Mouse (Mus musculus) liver, embryonic 12.5 days (tissue): Measurements from ENCODE around the gene Calr. TPM values are rescaled to one million over a fixed set of nuclear protein-coding genes. Genes with fewer than 3 reads are reported as not detected.

Source experiments
- ATAC-seq: fragments of 200-750 bp; cut with Nextera tagmentation; 2 replicates; pipeline ENCODE4 v1.8.0; 2017; ENCODE audit warnings: moderate number of reproducible peaks, mild to moderate bottlenecking, moderate library complexity
- H3K27ac ChIP-seq: fragments of 300-500 bp; sonication (generic); 2 replicates; pipeline ENCODE4 v1.5.1; 2016; ENCODE audit warnings: mild to moderate bottlenecking
- H3K27me3 ChIP-seq: fragments of 300-500 bp; sonication (generic); replicated peaks from 2 replicates; pipeline ENCODE4 v1.6.1; 2016; ENCODE audit warnings: mild to moderate bottlenecking, moderate library complexity
- H3K36me3 ChIP-seq: fragments of 300-500 bp; sonication (generic); 2 replicates; pipeline ENCODE4 v1.6.1; 2016; ENCODE audit warnings: mild to moderate bottlenecking, moderate library complexity
- H3K4me1 ChIP-seq: fragments of 300-500 bp; sonication (generic); 2 replicates; pipeline ENCODE4 v1.6.1; 2016
- H3K4me2 ChIP-seq: fragments of 300-500 bp; sonication (generic); 2 replicates; pipeline ENCODE4 v1.6.1; 2016; ENCODE audit warnings: mild to moderate bottlenecking, moderate library complexity
- H3K4me3 ChIP-seq: fragments of 300-500 bp; sonication (generic); 2 replicates; pipeline ENCODE4 v1.5.1; 2016; ENCODE audit warnings: mild to moderate bottlenecking, moderate library complexity
- H3K9ac ChIP-seq: fragments of 300-500 bp; sonication (generic); 2 replicates; pipeline ENCODE4 v1.6.1; 2016; ENCODE audit warnings: mild to moderate bottlenecking, moderate library complexity
- H3K9me3 ChIP-seq: fragments of 300-500 bp; sonication (generic); replicated peaks from 2 replicates; pipeline ENCODE4 v1.6.1; 2016; ENCODE audit warnings: mild to moderate bottlenecking, moderate library complexity
- WGBS: fragments of 180-500 bp; shearing (Covaris S2); methylation state at CpG from one replicate; pipeline ENCODE4 v1.1.7; 2016; ENCODE audit not compliant: insufficient replicate concordance; 5-methylcytosine and 5-hydroxymethylcytosine counted together
- microRNA-seq: library from miRNA; unstranded; fragments of <30 nt; microRNA quantifications from one replicate; pipeline ENCODE4, GENCODE M21; 2017
- polyA plus RNA-seq: library from polyadenylated mRNA; unstranded; fragments of >200 nt; fragmentation: Nextera tagmentation; extraction: Ambion mirVana; gene quantifications from 2 replicates; pipeline ENCODE4 v1.2.1, GENCODE M21; 2016

The Calr gene
- polyA plus RNA-seq, 1 experiment from 2014 or later, result 610 TPM

DNA sequence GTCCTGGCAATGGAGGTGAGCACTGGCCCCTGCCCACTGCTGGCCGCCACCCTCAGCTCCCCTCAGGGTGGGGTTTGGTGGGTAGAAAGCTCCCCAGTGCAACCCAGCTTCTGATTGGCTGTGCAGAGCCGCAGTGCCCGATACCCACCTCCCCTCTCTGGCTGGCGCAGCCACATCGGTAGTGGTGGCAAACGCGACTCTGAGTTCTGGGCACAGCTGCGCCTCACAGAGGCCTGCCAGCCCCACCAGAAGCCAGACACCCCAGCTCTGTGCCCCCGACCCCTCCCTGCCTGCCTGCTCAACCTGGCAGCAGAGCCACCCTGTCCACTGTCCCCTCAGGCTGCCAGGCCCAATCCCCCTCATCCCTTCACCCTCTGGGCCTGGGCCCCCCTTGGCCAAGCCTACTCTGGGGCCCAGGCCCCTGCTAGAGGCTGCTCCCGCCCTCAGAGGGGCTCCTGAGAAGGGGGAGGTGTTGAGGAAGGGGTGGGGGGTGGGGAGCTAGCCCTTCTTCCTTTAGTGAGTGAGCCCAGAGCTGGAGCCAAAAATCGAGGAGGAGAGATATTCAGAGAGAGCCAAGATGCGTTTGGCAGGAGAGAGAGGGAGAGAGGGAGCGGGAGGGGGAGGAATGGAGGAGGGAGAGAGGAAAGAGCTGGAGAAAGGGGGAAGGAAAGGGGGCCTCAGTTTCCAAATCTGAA lies 52.8 kb downstream of the Calr start:
- Histone ChIP-seq H3K4me2 (no peak overlapping the region), H3K4me1 (peaks cover 18% of the 10 kb centered on the region), H3K27ac (no peak overlapping the region), H3K9me3 (no peaks in the 10 kb centered on the region), H3K9ac (no peak overlapping the region), H3K27me3 (peaks cover 98% of the 10 kb centered on the region), H3K36me3 (no peaks in the 10 kb centered on the region), H3K4me3 (no peak overlapping the region)
- ATAC-seq, result no peak
- WGBS, result 50% methylated on average over 13 of the region's 13 CpGs

DNA sequence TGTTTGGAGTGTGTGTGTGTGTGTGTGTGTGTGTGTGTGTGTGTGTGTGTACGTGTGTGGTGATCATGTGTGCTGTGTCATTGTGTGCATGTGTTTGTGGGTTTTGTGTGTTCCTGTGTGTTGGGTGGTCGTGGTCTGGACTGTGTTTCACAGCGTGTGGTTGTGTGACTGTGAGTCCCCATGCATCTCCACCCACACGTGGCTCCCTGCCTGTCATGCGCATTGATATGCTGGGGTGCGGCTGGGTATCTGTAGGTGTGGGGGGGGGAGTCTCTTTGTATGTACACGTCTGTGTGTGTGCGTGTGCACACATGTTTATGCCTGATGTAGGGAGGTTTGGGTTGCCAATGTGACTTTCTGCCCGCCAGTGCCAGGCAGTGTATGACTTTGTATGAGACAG lies 53.6 kb downstream of the Calr start:
- Histone ChIP-seq H3K4me3 (no peak overlapping the region), H3K27ac (no peak overlapping the region), H3K27me3 (peaks cover 98% of the 10 kb centered on the region), H3K4me2 (no peak overlapping the region), H3K9me3 (no peaks in the 10 kb centered on the region), H3K9ac (no peak overlapping the region), H3K4me1 (0 out of 2 replicates have a peak, but pooled peaks cover 12% of the 10 kb centered on the region), H3K36me3 (no peaks in the 10 kb centered on the region)
- WGBS, result 73% methylated on average over 9 of the region's 9 CpGs
- no peak for ATAC-seq

DNA sequence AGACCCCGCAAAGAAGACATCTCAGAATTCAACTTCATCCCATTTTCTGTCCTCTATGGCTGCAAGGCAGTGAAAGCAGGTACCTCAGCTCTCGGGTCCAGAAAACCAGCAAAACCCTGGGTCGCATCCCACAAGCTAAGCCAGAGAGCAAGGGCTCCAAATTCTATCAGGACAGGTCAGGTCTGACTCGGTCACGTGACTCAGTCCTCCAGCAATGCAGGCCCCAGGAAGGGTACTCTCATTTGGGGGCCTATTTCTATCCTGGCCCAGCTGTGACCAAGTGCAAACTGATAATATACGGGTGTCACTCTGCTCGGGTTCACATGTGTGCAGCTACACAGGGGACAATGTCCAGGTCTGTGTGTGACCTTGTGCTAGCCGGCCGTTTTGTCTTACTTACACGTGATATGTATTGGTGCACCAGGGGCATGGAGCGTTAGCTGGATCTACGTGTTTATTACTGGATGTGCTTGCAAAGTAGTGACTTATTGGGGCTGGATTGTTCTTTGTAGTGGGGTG lies 54.2 kb downstream of the Calr start:
- H3K27ac ChIP-seq, result no peak overlapping the region
- H3K27me3 ChIP-seq, result peaks cover 98% of the 10 kb centered on the region
- H3K9ac ChIP-seq, result no peak overlapping the region
- H3K4me2 ChIP-seq, result no peak overlapping the region
- 66% methylated on average over 12 of the region's 12 CpGs for WGBS
- H3K36me3 ChIP-seq, result no peaks in the 10 kb centered on the region
- H3K9me3 ChIP-seq, result no peaks in the 10 kb centered on the region
- 0 out of 2 replicates have a peak, but pooled peaks cover 12% of the 10 kb centered on the region for H3K4me1 ChIP-seq
- no peak for ATAC-seq
- no peak overlapping the region for H3K4me3 ChIP-seq

Small RNA genes within 50 kb of the gene (microRNA-seq; reads per million reads assigned to microRNA genes)
- gene Mir7069, result 4.6 reads per million, percentile 7 among the genes with 10 or more reads in this experiment

Other genes with a start within 250 kb of the Calr start
- gene Ier2, start 184.1 kb downstream of the Calr start, polyA plus RNA-seq, result 36.4 and 37.4 TPM in 2 replicates
- 57.3 and 62.0 TPM in 2 replicates for gene Trmt1, start 160.6 kb downstream of the Calr start, polyA plus RNA-seq
- gene Nacc1, start 159.1 kb downstream of the Calr start, polyA plus RNA-seq, result 12.5 and 12.9 TPM in 2 replicates
- gene Lyl1, start 145.5 kb downstream of the Calr start, polyA plus RNA-seq, result 82.3 and 83.1 TPM in 2 replicates
- gene G430095P16Rik, start 123.9 kb downstream of the Calr start, polyA plus RNA-seq, result 11.0 and 12.0 TPM in 2 replicates
- 2.8 and 2.9 TPM in 2 replicates for gene Nfix, start 46.6 kb downstream of the Calr start, polyA plus RNA-seq
- gene Dand5, start 24.1 kb downstream of the Calr start, polyA plus RNA-seq, result 3.4 and 4.3 TPM in 2 replicates
- 69.9 and 71.0 TPM in 2 replicates for gene Gadd45gip1, start 15.4 kb downstream of the Calr start, polyA plus RNA-seq
- gene Rad23a, start 6.3 kb downstream of the Calr start, polyA plus RNA-seq, result 274 and 281 TPM in 2 replicates
- gene Farsa, start 10.1 kb upstream of the Calr start, polyA plus RNA-seq, result 96.3 and 98.6 TPM in 2 replicates
- 110 TPM in 2 replicates for gene Syce2, start 25.2 kb upstream of the Calr start, polyA plus RNA-seq
- 41.1 and 44.3 TPM in 2 replicates for gene Gcdh, start 47.0 kb upstream of the Calr start, polyA plus RNA-seq
- gene Klf1, start 55.0 kb upstream of the Calr start, polyA plus RNA-seq, result 517 and 552 TPM in 2 replicates
- 10.8 and 11.4 TPM in 2 replicates for gene Dnase2a, start 61.6 kb upstream of the Calr start, polyA plus RNA-seq
- 0.18 TPM in 2 replicates for gene Mast1, start 90.4 kb upstream of the Calr start, polyA plus RNA-seq
- 0.39 and 0.60 TPM in 2 replicates for gene Rtbdn, start 100.1 kb upstream of the Calr start, polyA plus RNA-seq
- gene Gm49661, start 122.5 kb upstream of the Calr start, polyA plus RNA-seq, result 1.1 TPM in 1 of 2 replicates, not detected in the other
- 1,859 and 1,895 TPM in 2 replicates for gene Prdx2, start 122.7 kb upstream of the Calr start, polyA plus RNA-seq
- 149 and 150 TPM in 2 replicates for gene Rnaseh2a, start 122.8 kb upstream of the Calr start, polyA plus RNA-seq
- gene Junb, start 131.8 kb upstream of the Calr start, polyA plus RNA-seq, result 18.0 and 18.3 TPM in 2 replicates
- 10.8 and 10.9 TPM in 2 replicates for gene Hook2, start 143.7 kb upstream of the Calr start, polyA plus RNA-seq
- gene Best2, start 167.6 kb upstream of the Calr start, polyA plus RNA-seq, result not detected in 2 replicates
- gene Asna1, start 178.3 kb upstream of the Calr start, polyA plus RNA-seq, result 85.8 and 87.3 TPM in 2 replicates
- gene Trir, start 179.9 kb upstream of the Calr start, polyA plus RNA-seq, result 133 and 139 TPM in 2 replicates
- 31.1 and 32.3 TPM in 2 replicates for gene Tnpo2, start 190.0 kb upstream of the Calr start, polyA plus RNA-seq
- 8.5 and 9.5 TPM in 2 replicates for gene Fbxw9, start 213.1 kb upstream of the Calr start, polyA plus RNA-seq
- 0.80 TPM in 1 of 2 replicates, not detected in the other for gene Gm5741, start 221.0 kb upstream of the Calr start, polyA plus RNA-seq
- gene Dhps, start 224.8 kb upstream of the Calr start, polyA plus RNA-seq, result 51.6 and 52.3 TPM in 2 replicates
- 80.1 and 87.7 TPM in 2 replicates for gene Wdr83os, start 233.8 kb upstream of the Calr start, polyA plus RNA-seq
- gene Wdr83, start 234.4 kb upstream of the Calr start, polyA plus RNA-seq, result 30.8 and 33.1 TPM in 2 replicates
- gene Man2b1, start 236.3 kb upstream of the Calr start, polyA plus RNA-seq, result 23.5 and 26.7 TPM in 2 replicates